8 mouse cellular contexts compared by ENCODE assay signal in the genomic region with DNA sequence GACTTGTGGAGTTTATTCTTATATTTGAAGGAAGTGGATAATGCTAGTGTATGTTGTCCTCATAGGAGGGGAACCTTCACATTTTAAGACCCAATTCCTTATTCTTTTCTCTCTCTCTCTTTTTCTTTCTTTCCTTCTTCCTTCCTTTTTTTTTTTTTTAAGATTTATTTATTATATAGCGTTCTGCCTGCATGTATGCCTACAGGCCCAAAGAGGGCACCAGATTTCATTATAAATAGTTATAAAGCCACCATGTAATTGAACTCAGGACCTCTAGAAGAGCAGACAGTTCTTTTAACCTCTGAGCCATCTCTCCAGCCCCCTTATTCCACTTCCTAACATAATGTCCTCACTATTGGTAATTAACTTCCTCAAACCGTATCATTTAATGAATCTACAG. TPM values are rescaled to one million over a fixed set of nuclear protein-coding genes. Genes with fewer than 3 reads are reported as not detected.
A peak's percentile ranks its signal among the peaks of the same experiment; 100 is the strongest.
DNase-seq lines count a peak whose midpoint lies in the region; ATAC-seq and TF ChIP-seq lines count a peak whose summit lies in the region.

No protein-coding gene starts in this region.

- no peak for TF ChIP-seq CTCF in kidney, adult 2 months (conservative IDR thresholded peaks at IDR 0.05; ENCODE audit: insufficient read depth, insufficient read length, low read depth, low read length)
- no peak; the same call in 1 of the 2 replicates for TF ChIP-seq CTCF in forebrain, postnatal 0 days (IDR thresholded peaks at IDR 0.05; ENCODE audit: low read depth)

- TF ChIP-seq POLR2A in kidney, adult 2 months (IDR thresholded peaks at IDR 0.05; ENCODE audit: low read depth, low read length), result no peak

- no peak for ATAC-seq in forebrain, postnatal 0 days

- H3K4me2 ChIP-seq in forebrain, postnatal 0 days (ENCODE audit: low read depth), result peak overlapping the region; percentile 71

- H3K27me3 ChIP-seq in kidney, adult 2 months (replicated peaks; ENCODE audit: control insufficient read depth, insufficient read depth, low read length), result no peaks in the 10 kb centered on the region
- H3K27me3 ChIP-seq in forebrain, postnatal 0 days (ENCODE audit: insufficient read depth, low read length), result no peaks in the 10 kb centered on the region
- no peaks in the 10 kb centered on the region for H3K27me3 ChIP-seq in midbrain, embryonic 10.5 days (ENCODE audit: low read depth, poor library complexity, severe bottlenecking)

- WGBS in kidney, adult 2 months, result 12% methylated on average over 2 of the region's 2 CpGs
- WGBS in forebrain, postnatal 0 days, result 19% methylated on average over 2 of the region's 2 CpGs
- WGBS in midbrain, embryonic 10.5 days, result 45% methylated on average over 2 of the region's 2 CpGs

- DNase-seq in kidney, adult 2 months, result no peak
- no peak for DNase-seq in kidney, adult 9 months
- peak; percentile 54 for DNase-seq in MN1 (ENCODE audit: low spot score)
- DNase-seq in forebrain, postnatal 0 days, result peak; percentile 10
- DNase-seq in midbrain, embryonic 10.5 days (ENCODE audit: low spot score), result no peak
- no peak for DNase-seq in left cerebral cortex, adult 11 months (ENCODE audit: low spot score)
- DNase-seq in thymus, postnatal 36 days, result no peak
- no peak for DNase-seq in right cerebral cortex, postnatal 25 days

- peak overlapping the region; percentile 56 for H3K9ac ChIP-seq in forebrain, postnatal 0 days

- no peaks in the 10 kb centered on the region for H3K9me3 ChIP-seq in forebrain, postnatal 0 days (ENCODE audit: low read length)
- H3K9me3 ChIP-seq in midbrain, embryonic 10.5 days (replicated peaks), result no peaks in the 10 kb centered on the region

- no peaks in the 10 kb centered on the region; the same call in 1 of the 2 replicates for H3K4me1 ChIP-seq in kidney, adult 2 months (ENCODE audit: control insufficient read depth, insufficient read depth, low read length)
- 0 out of 2 replicates have a peak, but pooled peaks cover 8% of the 10 kb centered on the region for H3K4me1 ChIP-seq in forebrain, postnatal 0 days (ENCODE audit: insufficient read depth)
- peaks cover 10% of the 10 kb centered on the region for H3K4me1 ChIP-seq in midbrain, embryonic 10.5 days

- H3K36me3 ChIP-seq in kidney, adult 2 months (ENCODE audit: control insufficient read depth, insufficient read depth, low read length), result peaks cover 1% of the 10 kb centered on the region
- peaks cover 30% of the 10 kb centered on the region for H3K36me3 ChIP-seq in forebrain, postnatal 0 days (ENCODE audit: insufficient read depth)
- peaks cover 31% of the 10 kb centered on the region for H3K36me3 ChIP-seq in midbrain, embryonic 10.5 days

- H3K4me3 ChIP-seq in kidney, adult 2 months (ENCODE audit: insufficient read depth, low read depth, low read length), result peak overlapping the region; percentile 69
- peak overlapping the region; percentile 70 for H3K4me3 ChIP-seq in forebrain, postnatal 0 days (ENCODE audit: low read depth, low read length)
- peak overlapping the region; percentile 90 for H3K4me3 ChIP-seq in midbrain, embryonic 10.5 days

- H3K27ac ChIP-seq in kidney, adult 2 months (ENCODE audit: insufficient read depth, low read depth, low read length), result no peak overlapping the region
- H3K27ac ChIP-seq in forebrain, postnatal 0 days (ENCODE audit: low read depth, low read length), result 0 out of 2 replicates have a peak overlapping the region, but pooled peaks have one; percentile 50
- peak overlapping the region; percentile 83 for H3K27ac ChIP-seq in midbrain, embryonic 10.5 days (replicated peaks)

RNA-seq across cellular contexts. Expression of gene Gpatch11, which starts 0.7 kb away (rescaled TPM):
- 8.5 TPM in 2 replicates for polyA plus RNA-seq in kidney, adult 2 months (2012; rRNA removed)
- 25.7 and 26.2 TPM in 2 replicates for total RNA-seq in forebrain, postnatal 0 days (2014; rRNA removed)
- polyA plus RNA-seq in forebrain, postnatal 0 days (2015; fragmentation: Nextera tagmentation; extraction: Ambion mirVana), result 52.3 and 53.8 TPM in 2 replicates
- polyA plus RNA-seq in midbrain, embryonic 10.5 days (2016; fragmentation: Nextera tagmentation; extraction: Ambion mirVana), result 35.7 and 38.7 TPM in 2 replicates

RNA-seq across cellular contexts. Expression of gene Heatr5b, which starts 0.9 kb away (rescaled TPM):
- 22.2 and 22.6 TPM in 2 replicates for polyA plus RNA-seq in kidney, adult 2 months (2012; rRNA removed)
- 34.7 and 49.6 TPM in 2 replicates for total RNA-seq in forebrain, postnatal 0 days (2014; rRNA removed)
- 8.7 and 10.4 TPM in 2 replicates for polyA plus RNA-seq in forebrain, postnatal 0 days (2015; fragmentation: Nextera tagmentation; extraction: Ambion mirVana)
- polyA plus RNA-seq in midbrain, embryonic 10.5 days (2016; fragmentation: Nextera tagmentation; extraction: Ambion mirVana), result 12.5 and 17.3 TPM in 2 replicates

RNA-seq across cellular contexts. Expression of gene Eif2ak2, which starts 46.3 kb away (rescaled TPM):
- 5.6 and 5.9 TPM in 2 replicates for polyA plus RNA-seq in kidney, adult 2 months (2012; rRNA removed)
- total RNA-seq in forebrain, postnatal 0 days (2014; rRNA removed), result 2.8 and 5.4 TPM in 2 replicates
- polyA plus RNA-seq in forebrain, postnatal 0 days (2015; fragmentation: Nextera tagmentation; extraction: Ambion mirVana), result 1.7 and 3.6 TPM in 2 replicates
- 4.6 and 5.9 TPM in 2 replicates for polyA plus RNA-seq in midbrain, embryonic 10.5 days (2016; fragmentation: Nextera tagmentation; extraction: Ambion mirVana)

Comparison
In these comparisons a context has a peak if more than half of its experiments do, and no peak if none do; other contexts are left out.
1. DNase-seq: peak in MN1 (single experiment) and forebrain, postnatal 0 days (single experiment); none in kidney, adult 2 months (single experiment), kidney, adult 9 months (single experiment), midbrain, embryonic 10.5 days (single experiment), left cerebral cortex, adult 11 months (single experiment), thymus, postnatal 36 days (0 of 2) and right cerebral cortex, postnatal 25 days (single experiment).
2. Peak in every context shown above with its lines, with median percentiles within 50 percentile points of each other: H3K4me3 ChIP-seq.